Mouse (Mus musculus): ENCODE measurements around the gene Nab2.
A peak's percentile ranks its signal among the peaks of the same experiment; 100 is the strongest.
"Not testable (repeated sequence)": the region's sequence is repeated elsewhere in the genome, so short reads cannot be mapped to it uniquely, and the experiment has no call there.

The Nab2 gene

GRCm38 (mm10) chr10:127674046-127674655, 5.8 kb upstream of the Nab2 start:
- no peak for DNase-seq (ENCODE audit: low spot score)

GRCm38 (mm10) chr10:127671276-127671675, 2.9 kb upstream of the Nab2 start:
- no peak for DNase-seq (ENCODE audit: low spot score)

GRCm38 (mm10) chr10:127670185-127670584, 1.8 kb upstream of the Nab2 start:
- DNase-seq (ENCODE audit: low spot score), result no peak

- DNase-seq (ENCODE audit: low spot score), result no peak
These were observed 802 bp upstream of the Nab2 start for GRCm38 (mm10) chr10:127669170-127669569.

GRCm38 (mm10) chr10:127667269-127668092, 887 bp downstream of the Nab2 start:
- peak; percentile 95 for DNase-seq (ENCODE audit: low spot score)

- peak; percentile 91 for DNase-seq (ENCODE audit: low spot score)
These were observed 1.7 kb downstream of the Nab2 start, which contains the start of gene Nemp1 for GRCm38 (mm10) chr10:127666501-127667268. Nemp1 (plus strand) TSS chr10:127666901.

GRCm38 (mm10) chr10:127665366-127666181, 2.8 kb downstream of the Nab2 start:
- peak; percentile 18 for DNase-seq (ENCODE audit: low spot score)

- DNase-seq (ENCODE audit: low spot score), result no peak
These were observed 3.5 kb downstream of the Nab2 start for GRCm38 (mm10) chr10:127664891-127665290.

- no peak for DNase-seq (ENCODE audit: low spot score)
These were observed 4.2 kb downstream of the Nab2 start for GRCm38 (mm10) chr10:127664166-127664565.

GRCm38 (mm10) chr10:127663590-127663989, 4.8 kb downstream of the Nab2 start:
- DNase-seq (ENCODE audit: low spot score), result no peak

- DNase-seq (ENCODE audit: low spot score), result no peak
These were observed 5.6 kb downstream of the Nab2 start for GRCm38 (mm10) chr10:127662666-127663253.

- peak; percentile 80 for DNase-seq (ENCODE audit: low spot score)
These were observed 6.3 kb downstream of the Nab2 start for GRCm38 (mm10) chr10:127661915-127662663.

- DNase-seq (ENCODE audit: low spot score), result no peak
These were observed 7.0 kb downstream of the Nab2 start for GRCm38 (mm10) chr10:127661291-127661914.

- DNase-seq (ENCODE audit: low spot score), result no peak
These were observed 8.8 kb downstream of the Nab2 start for GRCm38 (mm10) chr10:127659551-127659950.

GRCm38 (mm10) chr10:127658076-127658475, 10.3 kb downstream of the Nab2 start:
- no peak for DNase-seq (ENCODE audit: low spot score)

- DNase-seq (ENCODE audit: low spot score), result not testable (repeated sequence)
These were observed 10.8 kb downstream of the Nab2 start for GRCm38 (mm10) chr10:127657617-127658016.

GRCm38 (mm10) chr10:127654970-127655579, 13.3 kb downstream of the Nab2 start:
- no peak for DNase-seq (ENCODE audit: low spot score)

- DNase-seq (ENCODE audit: low spot score), result no peak
These were observed 15.3 kb downstream of the Nab2 start for GRCm38 (mm10) chr10:127652906-127653638.

GRCm38 (mm10) chr10:127645791-127646190, 22.6 kb downstream of the Nab2 start:
- DNase-seq (ENCODE audit: low spot score), result no peak

Data from lung, postnatal 25 days (tissue).